Mouse (Mus musculus): ENCODE measurements around the gene Rbm15b. TPM values are rescaled to one million over a fixed set of nuclear protein-coding genes. Genes with fewer than 3 reads are reported as not detected.

The Rbm15b gene
- polyA plus RNA-seq, 1 experiment from 2014 or later = 23.1 TPM

Other genes with a start within 250 kb of the Rbm15b start
- gene Grm2, start 231.3 kb downstream of the Rbm15b start, polyA plus RNA-seq (2014; fragmentation: Nextera tagmentation; extraction: Ambion mirVana) = 0.09 and 0.11 TPM in 2 replicates
- gene Tex264, start 201.5 kb downstream of the Rbm15b start, polyA plus RNA-seq (2014; fragmentation: Nextera tagmentation; extraction: Ambion mirVana) = 34.9 and 37.9 TPM in 2 replicates
- gene Rad54l2, start 98.2 kb downstream of the Rbm15b start, polyA plus RNA-seq (2014; fragmentation: Nextera tagmentation; extraction: Ambion mirVana) = 7.5 and 7.7 TPM in 2 replicates
- gene Dcaf1, start 65.6 kb downstream of the Rbm15b start, polyA plus RNA-seq (2014; fragmentation: Nextera tagmentation; extraction: Ambion mirVana) = 32.9 and 33.6 TPM in 2 replicates
- gene Manf, start 4.6 kb upstream of the Rbm15b start, polyA plus RNA-seq (2014; fragmentation: Nextera tagmentation; extraction: Ambion mirVana) = 316 and 331 TPM in 2 replicates

All from limb, embryonic 11.5 days (tissue).